Mouse (Mus musculus): ENCODE measurements around the gene Krtap24-1.

The Krtap24-1 gene

DNA sequence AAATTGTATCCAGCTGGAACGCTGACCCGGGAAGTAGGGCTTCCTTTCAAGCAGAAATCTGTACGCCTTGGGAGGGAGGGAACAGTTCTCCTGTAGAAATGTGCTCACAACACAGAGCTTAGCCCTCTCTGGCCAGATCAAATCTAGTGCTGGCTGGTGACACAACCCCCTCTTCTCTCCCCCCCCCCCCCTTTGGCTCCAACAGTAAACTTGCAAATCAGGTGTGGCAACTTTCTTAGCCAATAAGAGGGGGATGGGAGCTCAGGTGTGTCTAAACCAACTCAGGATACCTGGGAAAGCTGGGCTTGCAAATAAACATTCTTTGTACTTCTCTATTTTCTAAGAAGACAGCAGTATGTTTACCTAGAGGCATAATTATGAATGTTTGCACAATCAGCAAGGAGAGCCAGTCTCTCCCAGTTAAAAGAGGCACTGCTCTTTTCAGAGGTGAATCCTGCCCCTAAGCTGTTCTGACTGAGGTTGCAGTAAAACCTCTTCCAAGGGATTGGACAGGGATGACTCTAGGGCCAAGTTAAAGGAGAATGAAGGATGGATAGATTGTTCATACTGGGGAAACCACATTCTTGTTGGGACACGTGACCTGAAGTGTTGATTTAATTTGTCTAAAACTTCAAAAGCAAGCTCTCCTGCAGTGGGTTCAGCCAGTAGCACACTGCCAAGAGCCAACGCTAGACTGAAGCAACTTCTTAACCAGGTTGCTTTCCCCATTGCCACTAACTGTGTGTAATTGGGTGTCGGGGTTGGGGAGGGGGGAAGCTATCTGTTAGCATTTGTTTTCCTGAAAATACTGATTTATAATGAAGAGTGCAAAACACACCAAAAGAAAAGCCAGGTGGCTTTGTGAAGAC, 48.8 kb downstream of the Krtap24-1 start, which contains the start of gene Cldn8:
Gene Cldn8, minus strand, starts transcription at position 139 of the 869 bp plus-strand sequence.
- no peak for DNase-seq (ENCODE audit: low read depth, low spot score)

DNA sequence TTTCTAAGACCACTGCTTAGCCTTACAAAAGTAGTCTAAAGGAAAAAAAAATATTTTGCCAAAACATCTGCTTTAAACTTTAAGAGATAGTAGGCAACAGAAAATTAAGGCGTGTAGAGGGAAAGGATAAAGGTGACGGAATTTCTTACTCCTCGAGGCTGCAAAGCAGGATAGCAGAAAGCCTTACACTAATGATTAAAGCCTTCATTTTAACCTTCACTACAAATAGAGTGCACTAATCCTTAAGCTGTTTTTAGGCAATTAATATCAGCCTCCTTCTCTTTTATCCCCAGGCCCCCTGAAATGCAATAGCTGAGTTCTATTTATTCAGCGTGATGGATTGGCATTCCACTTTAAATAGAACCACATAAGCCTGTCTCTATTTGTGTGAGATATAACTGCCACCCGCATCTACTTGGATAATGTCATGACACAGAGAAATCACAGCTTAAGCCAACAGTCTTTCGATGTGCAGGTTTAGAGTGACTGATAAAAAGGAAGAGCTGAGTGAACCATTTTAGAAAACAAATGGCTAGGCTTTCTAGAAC, 50.4 kb downstream of the Krtap24-1 start:
- DNase-seq (ENCODE audit: low read depth, low spot score), result no peak

Data from telencephalon, adult 2 months (tissue).